Mouse (Mus musculus) limb, embryonic 12.5 days (tissue): Measurements from ENCODE around the gene Vmn2r120. TPM values are rescaled to one million over a fixed set of nuclear protein-coding genes. Genes with fewer than 3 reads are reported as not detected.
"Not testable (repeated sequence)": the region's sequence is repeated elsewhere in the genome, so short reads cannot be mapped to it uniquely, and the experiment has no call there.

ENCODE experiments used
- ATAC-seq: fragments of 200-750 bp; cut with Nextera tagmentation; 2 replicates; pipeline ENCODE4 v1.8.0; 2017; ENCODE audit warnings: low read depth, moderate TSS enrichment; ENCODE audit not compliant: insufficient number of reproducible peaks, insufficient read depth, low FRiP score, low TSS enrichment
- H3K27ac ChIP-seq: fragments of 300-500 bp; sonication (generic); 2 replicates; pipeline ENCODE4 v1.5.1; 2016; ENCODE audit warnings: mild to moderate bottlenecking, moderate library complexity
- H3K27me3 ChIP-seq: fragments of 300-500 bp; sonication (generic); 2 replicates; pipeline ENCODE4 v1.6.1; 2016; ENCODE audit warnings: mild to moderate bottlenecking, moderate library complexity
- H3K36me3 ChIP-seq: fragments of 300-500 bp; sonication (generic); 2 replicates; pipeline ENCODE4 v1.6.1; 2016; ENCODE audit warnings: mild to moderate bottlenecking, moderate library complexity
- H3K4me1 ChIP-seq: fragments of 300-500 bp; sonication (generic); replicated peaks from 2 replicates; pipeline ENCODE4 v1.6.1; 2016
- H3K4me2 ChIP-seq: fragments of 300-500 bp; sonication (generic); 2 replicates; pipeline ENCODE4 v1.6.1; 2016; ENCODE audit warnings: mild to moderate bottlenecking, moderate library complexity
- H3K4me3 ChIP-seq: fragments of 300-500 bp; sonication (generic); replicated peaks from 2 replicates; pipeline ENCODE4 v1.5.1; 2016; ENCODE audit warnings: mild to moderate bottlenecking
- H3K9ac ChIP-seq: fragments of 300-500 bp; sonication (generic); replicated peaks from 2 replicates; pipeline ENCODE4 v1.6.1; 2016; ENCODE audit warnings: mild to moderate bottlenecking, moderate library complexity
- H3K9me3 ChIP-seq: fragments of 300-500 bp; sonication (generic); 2 replicates; pipeline ENCODE4 v1.6.1; 2016; ENCODE audit warnings: mild to moderate bottlenecking, moderate library complexity
- WGBS: fragments of 180-500 bp; shearing (Covaris S2); methylation state at CpG from one replicate; pipeline ENCODE4 v1.1.7; 2016; 5-methylcytosine and 5-hydroxymethylcytosine counted together
- polyA plus RNA-seq: library from polyadenylated mRNA; unstranded; fragments of >200 nt; fragmentation: Nextera tagmentation; extraction: Ambion mirVana; gene quantifications from 2 replicates; pipeline ENCODE4 v1.2.1, GENCODE M21; 2016

The Vmn2r120 gene
- not detected in 2 replicates for polyA plus RNA-seq

GRCm38 (mm10) chr17:57545405-57545804 is at the start of gene Vmn2r120:
TSS of gene Vmn2r120 (minus strand) at chr17:57545505.
- Histone ChIP-seq H3K36me3 (no peaks in the 10 kb centered on the region), H3K27me3 (no peaks in the 10 kb centered on the region), H3K9ac (no peak within 1 kb of the TSS), H3K4me2 (no peak within 1 kb of the TSS), H3K4me3 (no peak within 1 kb of the TSS), H3K9me3 (no peaks in the 10 kb centered on the region), H3K4me1 (no peaks in the 10 kb centered on the region), H3K27ac (no peak within 1 kb of the TSS)
- 91% methylated on average over 1 of the region's 1 CpGs for WGBS
- no peak for ATAC-seq

GRCm38 (mm10) chr17:57587273-57587672 is 42.0 kb upstream of the Vmn2r120 start:
- not testable (repeated sequence) for H3K9ac ChIP-seq, H3K4me2 ChIP-seq, H3K4me3 ChIP-seq, H3K9me3 ChIP-seq, H3K4me1 ChIP-seq, ATAC-seq, H3K27ac ChIP-seq, H3K36me3 ChIP-seq, H3K27me3 ChIP-seq
- 88% methylated on average over 6 of the region's 6 CpGs for WGBS

GRCm38 (mm10) chr17:57574075-57574705 is 28.9 kb upstream of the Vmn2r120 start:
- no peak overlapping the region for H3K9ac ChIP-seq
- ATAC-seq = no peak
- WGBS = 84% methylated on average over 16 of the region's 16 CpGs
- H3K36me3 ChIP-seq = no peaks in the 10 kb centered on the region
- H3K27me3 ChIP-seq = no peaks in the 10 kb centered on the region
- H3K9me3 ChIP-seq = no peaks in the 10 kb centered on the region
- no peak overlapping the region for H3K4me3 ChIP-seq
- no peak overlapping the region for H3K27ac ChIP-seq
- H3K4me1 ChIP-seq = no peaks in the 10 kb centered on the region
- no peak overlapping the region for H3K4me2 ChIP-seq

Other genes with a start within 250 kb of the Vmn2r120 start
- gene Adgre1, start 186.8 kb downstream of the Vmn2r120 start, polyA plus RNA-seq = 3.4 and 4.0 TPM in 2 replicates
- not detected in 2 replicates for gene Gm21834, start 196.7 kb upstream of the Vmn2r120 start, polyA plus RNA-seq
- not detected in 2 replicates for gene Cntnap5c, start 224.1 kb upstream of the Vmn2r120 start, polyA plus RNA-seq